Mouse (Mus musculus): ENCODE results near the gene Obsl1. TPM values are rescaled to one million over a fixed set of nuclear protein-coding genes. Genes with fewer than 3 reads are reported as not detected.

Gene Obsl1
- polyA plus RNA-seq, 2 experiments, result 108 to 315 TPM

- no peak for ATAC-seq (ENCODE audit: low FRiP score, low read depth)
- Histone ChIP-seq H3K4me2 (replicated peaks; ENCODE audit: low read depth, low read length, severe bottlenecking) (no peak overlapping the region), H3K27me3 (ENCODE audit: control insufficient read depth, insufficient read depth, low read length) (peaks cover 27% of the 10 kb centered on the region), H3K27ac (replicated peaks; ENCODE audit: low read depth, low read length) (no peak overlapping the region), H3K36me3 (ENCODE audit: control insufficient read depth, insufficient read depth, low read length) (peaks cover 20% of the 10 kb centered on the region), H3K9ac (ENCODE audit: low read depth, low read length, severe bottlenecking) (no peak overlapping the region), H3K9me3 (ENCODE audit: control insufficient read depth, low read length) (no peaks in the 10 kb centered on the region), H3K4me3 (replicated peaks; ENCODE audit: low read length) (no peak overlapping the region), H3K4me1 (ENCODE audit: control insufficient read depth, insufficient read depth, low read length) (peaks cover 20% of the 10 kb centered on the region; the same call in 1 of the 2 replicates)
- WGBS, result 76% methylated on average over 9 of the region's 9 CpGs
- DNase-seq (ENCODE audit: low spot score), result no peak
- no peak for TF ChIP-seq POLR2A (IDR thresholded peaks at IDR 0.05; ENCODE audit: borderline replicate concordance, extremely low read depth, insufficient read depth, insufficient read length)
These were observed 64.1 kb downstream of the Obsl1 start for GRCm38 (mm10) chr1:75442171-75442570.

GRCm38 (mm10) chr1:75441471-75441996 lies 64.7 kb downstream of the Obsl1 start:
- DNase-seq (ENCODE audit: low spot score) (no peak), ATAC-seq (ENCODE audit: low FRiP score, low read depth) (no peak)
- Histone ChIP-seq H3K9ac (ENCODE audit: low read depth, low read length, severe bottlenecking) (no peak overlapping the region), H3K4me1 (ENCODE audit: control insufficient read depth, insufficient read depth, low read length) (peaks cover 20% of the 10 kb centered on the region), H3K4me3 (replicated peaks; ENCODE audit: low read length) (no peak overlapping the region), H3K36me3 (ENCODE audit: control insufficient read depth, insufficient read depth, low read length) (peaks cover 20% of the 10 kb centered on the region), H3K27ac (replicated peaks; ENCODE audit: low read depth, low read length) (no peak overlapping the region), H3K9me3 (ENCODE audit: control insufficient read depth, low read length) (no peaks in the 10 kb centered on the region), H3K27me3 (ENCODE audit: control insufficient read depth, insufficient read depth, low read length) (peaks cover 21% of the 10 kb centered on the region), H3K4me2 (replicated peaks; ENCODE audit: low read depth, low read length, severe bottlenecking) (no peak overlapping the region)
- WGBS, result 81% methylated on average over 14 of the region's 15 CpGs
- no peak for TF ChIP-seq POLR2A (IDR thresholded peaks at IDR 0.05; ENCODE audit: borderline replicate concordance, extremely low read depth, insufficient read depth, insufficient read length)

- no peak for TF ChIP-seq POLR2A (IDR thresholded peaks at IDR 0.05; ENCODE audit: borderline replicate concordance, extremely low read depth, insufficient read depth, insufficient read length)
- 96% methylated on average over 7 of the region's 7 CpGs for WGBS
These were observed 65.6 kb downstream of the Obsl1 start for GRCm38 (mm10) chr1:75440661-75441060.

GRCm38 (mm10) chr1:75438782-75439181 lies 67.5 kb downstream of the Obsl1 start:
- no peak overlapping the region for H3K9ac ChIP-seq (ENCODE audit: low read depth, low read length, severe bottlenecking)
- peaks cover 20% of the 10 kb centered on the region for H3K36me3 ChIP-seq (ENCODE audit: control insufficient read depth, insufficient read depth, low read length)
- no peak for TF ChIP-seq POLR2A (IDR thresholded peaks at IDR 0.05; ENCODE audit: borderline replicate concordance, extremely low read depth, insufficient read depth, insufficient read length)
- ATAC-seq (ENCODE audit: low FRiP score, low read depth) (no peak), DNase-seq (ENCODE audit: low spot score) (no peak)
- no peaks in the 10 kb centered on the region for H3K9me3 ChIP-seq (ENCODE audit: control insufficient read depth, low read length)
- H3K4me2 ChIP-seq (replicated peaks; ENCODE audit: low read depth, low read length, severe bottlenecking), result no peak overlapping the region
- H3K27me3 ChIP-seq (ENCODE audit: control insufficient read depth, insufficient read depth, low read length), result no peaks in the 10 kb centered on the region
- H3K27ac ChIP-seq (replicated peaks; ENCODE audit: low read depth, low read length), result no peak overlapping the region
- 68% methylated on average over 8 of the region's 9 CpGs for WGBS
- peaks cover 14% of the 10 kb centered on the region for H3K4me1 ChIP-seq (ENCODE audit: control insufficient read depth, insufficient read depth, low read length)
- no peak overlapping the region for H3K4me3 ChIP-seq (replicated peaks; ENCODE audit: low read length)

More at GRCm38 (mm10) chr1:75440661-75441060, 65.6 kb downstream of the Obsl1 start:
- no peaks in the 10 kb centered on the region for H3K9me3 ChIP-seq (ENCODE audit: control insufficient read depth, low read length)
- no peak overlapping the region for H3K27ac ChIP-seq (replicated peaks; ENCODE audit: low read depth, low read length)
- H3K4me1 ChIP-seq (ENCODE audit: control insufficient read depth, insufficient read depth, low read length), result peaks cover 17% of the 10 kb centered on the region
- no peak overlapping the region for H3K9ac ChIP-seq (ENCODE audit: low read depth, low read length, severe bottlenecking)
- H3K4me2 ChIP-seq (replicated peaks; ENCODE audit: low read depth, low read length, severe bottlenecking), result no peak overlapping the region
- H3K4me3 ChIP-seq (replicated peaks; ENCODE audit: low read length), result no peak overlapping the region
- peaks cover 13% of the 10 kb centered on the region for H3K27me3 ChIP-seq (ENCODE audit: control insufficient read depth, insufficient read depth, low read length)
- ATAC-seq (ENCODE audit: low FRiP score, low read depth), result no peak
- H3K36me3 ChIP-seq (ENCODE audit: control insufficient read depth, insufficient read depth, low read length), result peaks cover 20% of the 10 kb centered on the region
- no peak for DNase-seq (ENCODE audit: low spot score)

GRCm38 (mm10) chr1:75435475-75436328 lies 70.5 kb downstream of the Obsl1 start, which contains the start of gene Gmppa:
TSS of gene Gmppa (plus strand) at chr1:75435930.
- Histone ChIP-seq H3K27me3 (ENCODE audit: control insufficient read depth, insufficient read depth, low read length) (no peaks in the 10 kb centered on the region), H3K9ac (ENCODE audit: low read depth, low read length, severe bottlenecking) (peak within 1 kb of the TSS; percentile 64), H3K36me3 (ENCODE audit: control insufficient read depth, insufficient read depth, low read length) (peaks cover 7% of the 10 kb centered on the region; the same call in 1 of the 2 replicates), H3K9me3 (ENCODE audit: control insufficient read depth, low read length) (no peaks in the 10 kb centered on the region), H3K4me2 (replicated peaks; ENCODE audit: low read depth, low read length, severe bottlenecking) (peak within 1 kb of the TSS; percentile 52), H3K4me1 (ENCODE audit: control insufficient read depth, insufficient read depth, low read length) (peaks cover 14% of the 10 kb centered on the region), H3K4me3 (replicated peaks; ENCODE audit: low read length) (peak within 1 kb of the TSS; percentile 50), H3K27ac (replicated peaks; ENCODE audit: low read depth, low read length) (peak within 1 kb of the TSS; percentile 66)
- WGBS, result 5% methylated on average over 28 of the region's 28 CpGs
- ATAC-seq (ENCODE audit: low FRiP score, low read depth), result peak; percentile 89
- peak; percentile 94 for DNase-seq (ENCODE audit: low spot score)
- peak; percentile 80; the same call in 1 of the 2 replicates for TF ChIP-seq POLR2A (IDR thresholded peaks at IDR 0.05; ENCODE audit: borderline replicate concordance, extremely low read depth, insufficient read depth, insufficient read length)

Other genes with a start within 250 kb of the Obsl1 start
- 0.42 and 0.54 TPM in 2 replicates for gene Ptprn, start 241.9 kb downstream of the Obsl1 start, polyA plus RNA-seq (2012; rRNA removed)
- 0.12 and 0.44 TPM in 2 replicates for gene Ptprn, start 241.9 kb downstream of the Obsl1 start, polyA plus RNA-seq (2014; fragmentation: Nextera tagmentation; extraction: Ambion mirVana)
- 0.16 TPM in 1 of 2 replicates, not detected in the other for gene Resp18, start 228.0 kb downstream of the Obsl1 start, polyA plus RNA-seq (2012; rRNA removed)
- not detected in 2 replicates for gene Resp18, start 228.0 kb downstream of the Obsl1 start, polyA plus RNA-seq (2014; fragmentation: Nextera tagmentation; extraction: Ambion mirVana)
- gene Dnpep, start 188.5 kb downstream of the Obsl1 start, polyA plus RNA-seq (2012; rRNA removed), result 126 and 142 TPM in 2 replicates
- gene Dnpep, start 188.5 kb downstream of the Obsl1 start, polyA plus RNA-seq (2014; fragmentation: Nextera tagmentation; extraction: Ambion mirVana), result 112 and 115 TPM in 2 replicates
- gene Des, start 146.1 kb downstream of the Obsl1 start, polyA plus RNA-seq (2012; rRNA removed), result 50.7 and 53.7 TPM in 2 replicates
- gene Des, start 146.1 kb downstream of the Obsl1 start, polyA plus RNA-seq (2014; fragmentation: Nextera tagmentation; extraction: Ambion mirVana), result 59.0 and 78.6 TPM in 2 replicates
- gene Speg, start 131.2 kb downstream of the Obsl1 start, polyA plus RNA-seq (2012; rRNA removed), result 77.9 and 114 TPM in 2 replicates
- gene Speg, start 131.2 kb downstream of the Obsl1 start, polyA plus RNA-seq (2014; fragmentation: Nextera tagmentation; extraction: Ambion mirVana), result 15.3 and 21.8 TPM in 2 replicates
- 144 and 199 TPM in 2 replicates for gene Gmppa, start 70.5 kb downstream of the Obsl1 start, polyA plus RNA-seq (2012; rRNA removed)
- 71.8 and 74.9 TPM in 2 replicates for gene Gmppa, start 70.5 kb downstream of the Obsl1 start, polyA plus RNA-seq (2014; fragmentation: Nextera tagmentation; extraction: Ambion mirVana)
- gene Asic4, start 56.0 kb downstream of the Obsl1 start, polyA plus RNA-seq (2012; rRNA removed), result 0.35 and 0.72 TPM in 2 replicates
- gene Asic4, start 56.0 kb downstream of the Obsl1 start, polyA plus RNA-seq (2014; fragmentation: Nextera tagmentation; extraction: Ambion mirVana), result 0.10 and 0.15 TPM in 2 replicates
- 104 and 148 TPM in 2 replicates for gene Chpf, start 27.1 kb downstream of the Obsl1 start, polyA plus RNA-seq (2012; rRNA removed)
- 61.6 and 65.0 TPM in 2 replicates for gene Chpf, start 27.1 kb downstream of the Obsl1 start, polyA plus RNA-seq (2014; fragmentation: Nextera tagmentation; extraction: Ambion mirVana)
- 1.4 and 2.0 TPM in 2 replicates for gene Tmem198, start 26.9 kb downstream of the Obsl1 start, polyA plus RNA-seq (2012; rRNA removed)
- gene Tmem198, start 26.9 kb downstream of the Obsl1 start, polyA plus RNA-seq (2014; fragmentation: Nextera tagmentation; extraction: Ambion mirVana), result 0.51 and 1.1 TPM in 2 replicates
- gene Inha, start 625 bp upstream of the Obsl1 start, polyA plus RNA-seq (2012; rRNA removed), result 64.2 and 89.2 TPM in 2 replicates
- 10.0 and 10.5 TPM in 2 replicates for gene Inha, start 625 bp upstream of the Obsl1 start, polyA plus RNA-seq (2014; fragmentation: Nextera tagmentation; extraction: Ambion mirVana)
- 37.2 and 53.6 TPM in 2 replicates for gene Stk11ip, start 15.1 kb upstream of the Obsl1 start, polyA plus RNA-seq (2012; rRNA removed)
- gene Stk11ip, start 15.1 kb upstream of the Obsl1 start, polyA plus RNA-seq (2014; fragmentation: Nextera tagmentation; extraction: Ambion mirVana), result 15.4 and 19.0 TPM in 2 replicates
- 101 and 137 TPM in 2 replicates for gene Slc4a3, start 39.8 kb upstream of the Obsl1 start, polyA plus RNA-seq (2012; rRNA removed)
- 21.5 and 28.7 TPM in 2 replicates for gene Slc4a3, start 39.8 kb upstream of the Obsl1 start, polyA plus RNA-seq (2014; fragmentation: Nextera tagmentation; extraction: Ambion mirVana)

Data from limb, embryonic 14.5 days (tissue).